Mouse (Mus musculus) hindbrain, postnatal 0 days (tissue): ENCODE results near the gene Btbd1. TPM values are rescaled to one million over a fixed set of nuclear protein-coding genes. Genes with fewer than 3 reads are reported as not detected.

Experiments
- ATAC-seq: fragments of 200-750 bp; cut with Nextera tagmentation; 2 replicates; pipeline ENCODE4 v1.8.0; 2017; ENCODE audit warnings: mild to moderate bottlenecking, moderate TSS enrichment, moderate library complexity
- DNase-seq: peaks from one replicate; pipeline ENCODE4 v3.0.0-alpha.2; 2015; ENCODE audit warnings: low spot score
- H3K27ac ChIP-seq: fragments of 300-500 bp; sonication (generic); 2 replicates; pipeline ENCODE4 v1.5.1; 2014; ENCODE audit warnings: mild to moderate bottlenecking
- H3K27me3 ChIP-seq: fragments of 300-500 bp; sonication (generic); 2 replicates; pipeline ENCODE4 v1.6.1; 2014; ENCODE audit warnings: low read length, mixed read lengths; ENCODE audit not compliant: insufficient read depth
- H3K36me3 ChIP-seq: fragments of 300-500 bp; sonication (generic); 2 replicates; pipeline ENCODE4 v1.6.1; 2014; ENCODE audit warnings: low read length, mixed read lengths; ENCODE audit not compliant: insufficient read depth
- H3K4me1 ChIP-seq: fragments of 300-500 bp; sonication (generic); 2 replicates; pipeline ENCODE4 v1.6.1; 2014; ENCODE audit warnings: antibody characterized with exemption, low read length, mixed read lengths; ENCODE audit not compliant: insufficient read depth
- H3K4me2 ChIP-seq: fragments of 300-500 bp; sonication (generic); 2 replicates; pipeline ENCODE4 v1.6.1; 2014; ENCODE audit warnings: low read depth, mild to moderate bottlenecking, low read length, moderate library complexity, mixed read lengths
- H3K4me3 ChIP-seq: fragments of 300-500 bp; sonication (generic); 2 replicates; pipeline ENCODE4 v1.5.1; 2014; ENCODE audit warnings: low read length
- H3K9ac ChIP-seq: fragments of 300-500 bp; sonication (generic); replicated peaks from 2 replicates; pipeline ENCODE4 v1.6.1; 2014; ENCODE audit warnings: mild to moderate bottlenecking, low read length, moderate library complexity, mixed read lengths
- H3K9me3 ChIP-seq: fragments of 300-500 bp; sonication (generic); 2 replicates; pipeline ENCODE4 v1.6.1; 2016; ENCODE audit warnings: low read length, mixed read lengths
- CTCF ChIP-seq: IDR thresholded peaks from 2 replicates; pipeline ENCODE4 v1.5.1; 2016; ENCODE audit warnings: antibody characterized with exemption, control low read depth, low read depth
- WGBS: fragments of 180-500 bp; shearing (Covaris S2); extraction: QIAGEN DNeasy Blood & Tissue Kit; methylation state at CpG from one replicate; pipeline ENCODE4 v1.1.7; 2014; 5-methylcytosine and 5-hydroxymethylcytosine counted together
- polyA plus RNA-seq: library from polyadenylated mRNA; unstranded; fragments of >200 nt; fragmentation: Nextera tagmentation; extraction: Ambion mirVana; gene quantifications from 2 replicates; pipeline ENCODE4 v1.2.1, GENCODE M21; 2015
- total RNA-seq: library from RNA; depleted of rRNA; stranded (reverse); fragments of >200 nt; gene quantifications from 2 replicates; pipeline ENCODE4 v1.2.3, GENCODE M21; 2014

Btbd1 gene
- total and polyA plus RNA-seq, 2 experiments from 2014 or later = 86.8 to 93.0 TPM

DNA sequence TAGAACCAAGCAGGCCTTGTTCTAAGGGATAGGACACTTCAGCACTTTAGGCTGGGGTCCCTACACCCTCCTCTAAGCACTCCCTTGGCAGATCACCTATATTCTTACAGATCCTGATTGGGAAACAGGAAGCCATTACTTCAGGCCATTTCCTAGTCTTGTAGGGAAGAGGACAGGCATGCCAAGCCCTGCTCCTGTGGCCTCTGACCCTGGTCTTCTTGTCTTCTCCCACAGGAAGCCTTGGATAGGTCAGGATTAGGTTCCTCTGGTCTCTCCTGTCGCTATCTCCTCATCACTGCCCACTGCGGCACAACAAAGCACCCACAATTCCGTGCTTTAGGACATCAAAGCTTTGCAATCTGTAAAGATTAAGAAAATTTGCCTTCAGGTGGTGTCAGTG lies 22.5 kb upstream of the Btbd1 start:
- no peak overlapping the region for H3K4me2 ChIP-seq
- no peaks in the 10 kb centered on the region for H3K9me3 ChIP-seq
- no peaks in the 10 kb centered on the region for H3K36me3 ChIP-seq
- H3K27ac ChIP-seq = no peak overlapping the region
- no peaks in the 10 kb centered on the region for H3K4me1 ChIP-seq
- 92% methylated on average over 3 of the region's 3 CpGs for WGBS
- DNase-seq (no peak), ATAC-seq (no peak)
- no peak overlapping the region for H3K4me3 ChIP-seq
- TF ChIP-seq CTCF = no peak
- H3K27me3 ChIP-seq = no peaks in the 10 kb centered on the region
- H3K9ac ChIP-seq = no peak overlapping the region

DNA sequence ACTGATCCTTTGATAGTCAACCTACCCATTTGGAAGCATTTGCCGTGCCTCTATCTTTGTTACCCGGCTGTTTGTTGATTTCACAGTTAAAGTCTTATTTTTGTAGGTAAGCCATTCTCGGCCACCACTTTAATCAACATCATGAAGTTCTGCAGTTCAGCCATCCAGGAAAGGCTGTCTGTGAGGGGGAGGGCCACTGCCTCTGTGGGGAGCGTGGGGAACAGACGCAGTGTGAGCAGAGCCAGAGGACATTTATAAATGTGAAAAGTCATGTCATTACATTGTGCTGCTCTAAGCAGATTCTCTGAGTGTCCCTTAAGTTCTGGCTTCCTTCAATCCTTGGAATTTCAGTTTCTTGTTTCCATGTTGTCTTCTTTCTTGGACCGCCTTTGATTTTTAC lies 20.9 kb upstream of the Btbd1 start:
- 87% methylated on average over 6 of the region's 6 CpGs for WGBS
- H3K4me3 ChIP-seq = no peak overlapping the region

DNA sequence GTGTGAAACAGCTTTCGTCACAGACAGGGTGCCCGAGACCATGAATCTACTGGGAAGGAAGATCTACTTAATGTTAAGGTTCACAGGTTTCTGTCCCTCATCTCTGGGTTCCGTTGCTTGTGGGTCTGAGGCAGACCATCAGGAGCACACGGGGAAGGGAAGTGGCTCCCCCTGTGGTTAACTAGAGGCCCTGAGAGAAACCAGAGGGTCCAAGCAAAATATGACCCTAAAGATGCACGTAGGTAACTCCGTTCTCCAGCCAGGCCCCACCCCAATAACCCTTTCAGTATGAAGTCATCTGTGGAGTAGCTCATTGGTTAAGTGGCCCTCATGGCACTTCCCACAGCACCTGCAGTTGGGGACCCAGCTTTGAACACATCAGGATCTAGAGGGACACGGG lies 20.4 kb upstream of the Btbd1 start:
- TF ChIP-seq CTCF = no peak
- Histone ChIP-seq H3K4me1 (no peaks in the 10 kb centered on the region), H3K9me3 (no peaks in the 10 kb centered on the region), H3K27ac (no peak overlapping the region), H3K4me3 (no peak overlapping the region), H3K9ac (no peak overlapping the region), H3K27me3 (no peaks in the 10 kb centered on the region), H3K36me3 (no peaks in the 10 kb centered on the region), H3K4me2 (no peak overlapping the region)
- no peak for DNase-seq
- 87% methylated on average over 7 of the region's 7 CpGs for WGBS
- ATAC-seq = no peak

More for the DNA sequence above, 20.9 kb upstream of the Btbd1 start:
- Histone ChIP-seq H3K36me3 (no peaks in the 10 kb centered on the region), H3K9me3 (no peaks in the 10 kb centered on the region), H3K9ac (no peak overlapping the region), H3K27me3 (no peaks in the 10 kb centered on the region), H3K4me1 (no peaks in the 10 kb centered on the region), H3K4me2 (no peak overlapping the region), H3K27ac (no peak overlapping the region)
- DNase-seq (no peak), ATAC-seq (no peak)
- no peak for TF ChIP-seq CTCF

DNA sequence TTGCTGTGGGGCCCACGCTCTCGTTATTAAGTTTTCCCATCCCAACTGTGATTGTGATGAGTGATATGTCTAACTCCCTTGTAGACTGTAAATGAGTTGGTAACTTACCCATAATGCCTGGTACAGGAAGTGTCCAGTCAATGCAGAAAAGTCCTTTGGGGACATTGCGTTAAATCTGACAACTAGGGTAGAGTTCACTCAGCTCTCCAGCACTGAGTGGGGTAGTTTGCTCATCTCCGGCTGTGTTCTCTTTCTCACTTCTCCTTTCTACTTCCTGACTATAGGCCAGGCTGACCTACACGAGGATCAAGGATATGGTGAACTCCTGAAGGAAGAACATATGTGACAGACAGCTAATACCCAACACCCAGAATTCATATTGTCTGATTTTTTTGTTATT lies 20.0 kb upstream of the Btbd1 start:
- Histone ChIP-seq H3K27me3 (no peaks in the 10 kb centered on the region), H3K4me3 (no peak overlapping the region), H3K27ac (no peak overlapping the region), H3K4me1 (no peaks in the 10 kb centered on the region), H3K36me3 (no peaks in the 10 kb centered on the region), H3K4me2 (no peak overlapping the region), H3K9ac (no peak overlapping the region), H3K9me3 (no peaks in the 10 kb centered on the region)
- no peak for ATAC-seq
- no peak for TF ChIP-seq CTCF
- no peak for DNase-seq
- 86% methylated on average over 5 of the region's 5 CpGs for WGBS

DNA sequence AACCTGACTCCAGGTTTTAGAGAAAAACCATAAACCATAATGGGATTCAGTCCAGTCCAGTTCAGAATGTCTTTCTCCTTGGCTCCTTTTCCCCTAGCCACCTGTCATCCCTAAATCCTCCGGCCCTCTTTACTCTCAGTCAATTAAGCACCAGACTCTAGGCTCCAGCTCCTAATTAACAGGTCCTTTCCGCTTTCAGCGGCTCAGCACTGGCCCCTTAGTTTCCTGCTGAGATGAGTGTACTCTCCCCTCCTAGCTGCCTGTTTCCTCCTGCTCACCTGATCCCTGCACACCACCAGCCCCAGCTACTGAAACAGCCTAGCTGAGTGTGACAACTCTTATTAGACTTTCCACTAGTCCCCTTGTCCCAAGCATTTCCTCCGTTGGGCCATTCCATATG lies 18.5 kb upstream of the Btbd1 start:
- Histone ChIP-seq H3K9ac (no peak overlapping the region), H3K36me3 (no peaks in the 10 kb centered on the region), H3K9me3 (no peaks in the 10 kb centered on the region), H3K27me3 (no peaks in the 10 kb centered on the region), H3K4me1 (no peaks in the 10 kb centered on the region), H3K4me3 (no peak overlapping the region), H3K4me2 (no peak overlapping the region), H3K27ac (no peak overlapping the region)
- no peak for TF ChIP-seq CTCF
- DNase-seq (peak; percentile 61), ATAC-seq (peak; percentile 53; the same call in 1 of the 2 replicates)
- WGBS = 37% methylated on average over 4 of the region's 4 CpGs

DNA sequence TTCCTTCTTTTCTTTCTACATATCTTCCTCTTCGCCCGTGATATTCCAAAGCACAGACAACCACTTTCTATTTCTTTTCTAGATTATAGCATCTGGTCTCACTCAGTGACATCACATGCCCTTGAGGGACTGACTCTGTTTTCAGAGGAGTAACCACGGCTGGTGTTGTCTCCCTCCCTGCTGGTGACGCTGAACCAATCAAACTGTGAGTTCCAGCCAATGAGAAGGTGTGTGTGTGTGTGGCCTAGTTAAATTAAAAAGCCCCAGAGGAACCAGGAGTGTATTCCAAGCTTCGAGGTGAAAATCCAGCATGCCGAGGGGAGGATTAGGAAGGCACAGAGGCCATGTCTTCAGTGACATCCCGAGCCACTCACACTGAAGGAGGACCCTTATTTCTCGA lies 17.8 kb upstream of the Btbd1 start:
- Histone ChIP-seq H3K36me3 (no peaks in the 10 kb centered on the region), H3K9ac (no peak overlapping the region), H3K9me3 (no peaks in the 10 kb centered on the region), H3K27ac (no peak overlapping the region), H3K4me2 (no peak overlapping the region), H3K4me3 (no peak overlapping the region), H3K27me3 (no peaks in the 10 kb centered on the region), H3K4me1 (no peaks in the 10 kb centered on the region)
- DNase-seq (peak; percentile 46), ATAC-seq (peak; percentile 71)
- 47% methylated on average over 8 of the region's 8 CpGs for WGBS
- TF ChIP-seq CTCF = no peak

DNA sequence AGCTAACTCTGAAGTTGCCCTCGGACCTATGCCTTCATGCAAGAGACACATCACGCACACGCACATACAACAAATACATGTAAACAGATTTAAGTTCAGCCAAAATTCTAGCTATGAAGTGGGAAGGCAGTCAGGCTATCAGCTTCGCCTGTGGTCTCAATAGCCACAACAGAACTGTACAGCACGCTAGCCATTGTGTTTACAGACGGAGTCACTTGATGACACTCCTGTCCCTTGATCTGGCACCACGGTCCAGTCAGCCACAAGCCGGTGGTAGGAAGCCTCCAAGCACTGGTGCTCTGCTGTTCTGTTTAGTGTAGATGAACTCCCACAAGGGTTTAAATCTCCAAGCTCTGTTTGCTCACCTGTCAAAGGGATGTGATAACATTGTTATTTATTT lies 16.8 kb upstream of the Btbd1 start:
- no peak for TF ChIP-seq CTCF
- WGBS = 91% methylated on average over 8 of the region's 8 CpGs

More for the DNA sequence above, 16.8 kb upstream of the Btbd1 start:
- Histone ChIP-seq H3K4me2 (no peak overlapping the region), H3K36me3 (no peaks in the 10 kb centered on the region), H3K4me1 (peaks cover 1% of the 10 kb centered on the region; the same call in 1 of the 2 replicates), H3K27ac (no peak overlapping the region), H3K9ac (no peak overlapping the region), H3K27me3 (no peaks in the 10 kb centered on the region), H3K4me3 (no peak overlapping the region), H3K9me3 (no peaks in the 10 kb centered on the region)
- no peak for DNase-seq
- no peak for ATAC-seq
